Mouse (Mus musculus) gastrocnemius, postnatal 25 days (tissue): ENCODE measurements around the gene Dcps. TPM values are rescaled to one million over a fixed set of nuclear protein-coding genes. Genes with fewer than 3 reads are reported as not detected.

Source experiments
- DNase-seq: peaks from one replicate; pipeline ENCODE4 v3.0.0; 2022
- long read RNA-seq, 2 experiments: library from polyadenylated mRNA; stranded (forward); transcript quantifications; one replicate each; pipeline ENCODE4 v2.0.0; 2021
- total RNA-seq, 2 experiments: library from RNA; stranded (reverse); gene quantifications; 1 replicate in 1 of 2; 2 replicates in 1 of 2; pipeline ENCODE4 v1.2.3; 2021

Gene Dcps
- 1 to 10 TPM; 5.9 to 6.7 TPM for total RNA-seq
- long read RNA-seq, experiment 1, transcript Dcps-201 (6 exons, 1,274 nt): major isoform, 12 of 17 reads
- long read RNA-seq, experiment 1, partial matches to known transcripts: 0 of 17 reads
- long read RNA-seq, experiment 1, other reads (novel, unspliced or antisense): 5 of 17 reads
- long read RNA-seq, experiment 2, transcript Dcps-201 (6 exons, 1,274 nt): major isoform, 12 of 13 reads
- long read RNA-seq, experiment 2, partial matches to known transcripts: 0 of 13 reads
- long read RNA-seq, experiment 2, other reads (novel, unspliced or antisense): 1 of 13 reads

DNA sequence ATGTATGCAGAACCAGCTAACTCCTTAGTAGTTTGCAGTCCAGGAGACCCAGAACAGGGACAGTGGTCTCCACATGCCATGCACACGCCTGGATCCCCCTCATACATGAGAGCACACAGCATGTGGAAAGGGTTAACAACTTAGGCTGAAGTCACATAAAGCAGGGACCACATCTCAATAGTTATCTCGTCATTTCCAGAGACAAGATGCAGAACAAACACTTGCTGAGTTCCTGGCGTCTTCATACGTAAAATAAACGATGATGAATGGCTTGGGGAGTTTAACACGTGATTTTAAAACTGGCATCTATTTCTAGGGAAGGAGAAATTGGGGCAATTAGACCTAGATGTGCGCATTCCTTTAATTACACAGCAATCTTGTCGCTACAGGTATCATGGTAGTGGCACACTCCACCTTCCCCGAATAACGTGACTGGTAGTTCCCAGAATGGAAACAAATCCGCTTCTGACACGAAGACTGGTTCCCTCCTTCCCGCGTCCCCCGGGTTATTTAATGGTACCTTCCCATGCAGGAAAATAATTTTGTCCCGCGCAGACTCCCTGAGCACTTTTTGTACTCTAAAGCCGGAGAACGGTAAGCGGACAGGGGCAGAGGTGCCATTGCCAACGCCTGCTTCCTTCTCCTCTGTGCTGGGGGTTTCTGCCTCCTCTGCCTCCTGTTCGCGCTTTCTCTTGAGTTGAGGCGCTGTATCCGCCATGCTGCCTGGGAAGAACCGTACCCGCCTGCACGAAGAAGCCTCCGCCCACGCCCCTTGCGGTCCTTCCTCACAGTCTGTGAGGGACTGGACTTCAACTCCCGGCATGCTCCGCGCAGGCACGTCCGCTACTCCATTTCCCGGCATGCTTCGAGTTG lies at the start of gene Dcps:
Dcps (minus strand) TSS at position 811 of the 873 bp plus-strand sequence.
- peak; percentile 91 for DNase-seq

DNA sequence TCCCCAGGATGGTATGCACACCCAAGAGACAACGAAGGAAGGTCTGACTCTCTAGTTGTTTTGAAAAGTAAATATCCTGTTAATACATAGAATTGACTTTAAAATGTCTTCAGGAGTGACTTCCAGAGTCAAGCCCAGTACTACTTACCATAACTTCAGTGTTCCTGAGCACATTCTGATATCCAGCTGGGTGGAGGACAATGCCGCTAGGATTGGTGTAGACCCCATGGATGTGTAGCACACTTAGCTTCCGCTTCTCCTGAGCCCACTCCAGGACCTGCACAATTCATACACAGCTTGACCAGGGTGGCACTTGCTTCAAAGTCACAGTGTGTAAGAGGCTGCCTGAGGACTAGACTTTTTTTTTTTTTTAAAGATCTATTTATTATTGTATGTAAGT lies 47.6 kb upstream of the Dcps start:
- no peak for DNase-seq

DNA sequence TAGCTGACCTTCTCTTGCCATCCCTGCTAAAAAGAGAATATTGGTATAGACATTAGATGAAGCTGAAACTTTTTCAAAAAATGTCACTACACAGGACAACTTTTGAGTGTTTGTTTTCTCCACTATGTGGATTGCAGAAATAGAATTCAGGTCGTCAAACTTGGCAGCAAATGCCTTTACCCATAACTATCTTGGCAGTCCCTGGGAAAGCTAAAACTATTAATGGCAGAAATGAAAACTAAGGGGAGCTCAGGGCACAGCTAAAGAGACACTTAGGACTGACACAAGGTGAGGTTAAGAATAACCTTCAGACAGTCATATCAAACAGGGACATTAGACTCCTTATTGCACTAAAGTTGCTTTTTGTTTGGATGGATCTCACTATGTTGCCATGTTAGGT lies 42.1 kb upstream of the Dcps start:
- no peak for DNase-seq

DNA sequence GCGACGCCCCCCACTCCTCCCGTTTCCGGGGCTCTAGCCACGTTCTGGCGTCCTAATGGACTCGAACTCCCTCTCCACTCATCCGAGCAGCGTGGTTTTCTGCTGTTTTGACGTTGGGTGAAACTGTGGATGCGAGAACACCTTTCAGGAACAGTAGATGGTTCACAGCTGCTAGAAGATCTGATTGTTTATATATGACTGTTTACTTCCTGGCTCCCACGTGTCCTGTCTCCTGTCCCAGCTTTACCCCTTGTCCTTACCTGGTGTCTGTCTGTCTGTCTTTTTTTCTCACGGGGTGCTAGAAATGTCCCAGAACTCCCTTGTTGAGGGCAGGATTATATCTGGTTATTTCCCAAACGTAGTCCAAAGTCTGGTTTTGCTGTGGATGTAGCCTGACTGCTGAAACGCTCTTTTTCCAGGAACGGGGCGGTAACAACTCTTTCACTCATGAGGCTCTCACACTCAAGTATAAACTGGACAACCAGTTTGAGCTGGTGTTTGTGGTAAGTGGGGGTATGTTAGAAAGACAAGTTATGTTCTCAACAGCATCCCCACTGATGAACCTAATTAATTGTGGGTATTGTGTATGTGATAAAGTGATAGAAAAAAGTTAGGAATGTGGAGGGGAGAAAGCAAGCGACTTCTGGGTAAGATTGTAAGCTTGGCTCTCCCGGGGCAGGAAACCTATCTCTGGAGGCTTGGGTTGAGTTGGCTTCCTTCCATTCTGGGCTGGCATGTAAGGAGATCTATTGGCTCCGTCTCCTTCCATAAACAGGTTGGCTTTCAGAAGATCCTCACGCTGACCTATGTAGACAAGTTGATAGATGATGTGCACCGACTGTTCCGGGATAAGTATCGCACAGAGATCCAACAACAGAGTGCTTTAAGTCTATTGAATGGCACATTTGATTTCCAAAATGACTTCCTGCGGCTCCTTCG lies 36.0 kb upstream of the Dcps start:
- peak; percentile 55 for DNase-seq

DNA sequence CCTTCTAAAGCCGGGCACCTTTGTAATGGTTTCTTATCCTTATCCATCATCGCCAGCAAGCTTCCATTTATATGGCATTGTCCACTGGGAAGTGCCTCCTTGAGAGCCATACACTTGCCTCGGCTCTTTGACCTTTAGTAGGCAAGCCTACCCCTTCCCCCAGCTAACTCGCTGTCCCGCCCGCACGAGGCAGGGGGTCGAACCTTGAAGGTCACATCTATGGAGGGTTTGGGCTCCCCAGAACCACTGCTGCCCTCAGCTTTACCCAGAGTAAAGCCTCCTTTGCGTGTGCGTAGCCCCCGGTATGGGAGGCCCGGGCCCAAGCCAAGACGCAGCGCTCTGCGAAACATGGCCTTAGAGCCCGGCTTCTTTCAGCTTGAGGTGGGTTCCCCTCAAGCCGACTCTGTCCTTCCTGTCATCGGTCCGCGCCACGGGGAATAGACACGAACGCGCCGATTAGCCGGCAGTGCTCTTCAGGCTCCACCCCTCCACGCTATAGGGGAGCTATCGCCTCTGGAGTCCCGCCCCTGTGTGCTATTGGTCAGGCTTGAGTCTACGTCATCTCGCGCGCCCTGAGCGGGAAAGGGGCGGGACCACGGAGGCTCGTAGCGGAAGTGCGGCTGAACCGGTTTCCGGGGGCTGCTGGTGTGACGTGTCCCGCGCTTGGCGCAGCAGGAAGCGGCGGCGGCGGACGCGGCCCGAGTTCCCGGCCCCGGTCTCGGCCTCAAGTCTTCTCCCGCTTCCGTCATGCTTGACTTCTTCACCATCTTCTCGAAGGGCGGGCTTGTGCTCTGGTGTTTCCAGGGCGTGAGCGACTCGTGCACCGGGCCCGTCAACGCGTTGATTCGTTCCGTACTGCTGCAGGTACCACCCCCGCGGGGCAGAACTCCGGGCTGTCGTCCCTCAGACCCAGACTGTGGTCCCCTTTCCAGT lies 34.9 kb upstream of the Dcps start, which contains the start of gene Foxred1:
Foxred1 (minus strand) TSS at position 514 of the 933 bp plus-strand sequence.
- peak; percentile 99 for DNase-seq

DNA sequence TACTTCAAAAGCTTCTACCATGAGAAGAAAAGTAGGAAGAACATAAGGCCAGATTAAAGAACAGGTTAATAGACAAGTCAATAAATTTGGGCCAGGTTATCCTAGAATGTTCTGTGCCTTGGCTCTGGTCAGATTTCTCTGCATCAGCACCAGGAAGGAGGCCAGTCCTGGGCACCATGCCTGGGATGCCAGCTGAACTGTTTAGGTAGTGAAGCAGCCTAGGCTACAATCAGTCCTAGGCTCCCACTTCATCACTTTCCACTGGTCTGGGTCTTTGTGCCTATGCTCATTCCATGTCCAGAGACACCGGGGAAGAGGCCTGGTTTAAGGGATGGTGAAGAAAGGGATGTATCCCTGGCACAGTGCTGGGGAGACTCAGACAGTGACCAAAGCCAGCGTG lies 28.6 kb upstream of the Dcps start:
- peak; percentile 79 for DNase-seq

DNA sequence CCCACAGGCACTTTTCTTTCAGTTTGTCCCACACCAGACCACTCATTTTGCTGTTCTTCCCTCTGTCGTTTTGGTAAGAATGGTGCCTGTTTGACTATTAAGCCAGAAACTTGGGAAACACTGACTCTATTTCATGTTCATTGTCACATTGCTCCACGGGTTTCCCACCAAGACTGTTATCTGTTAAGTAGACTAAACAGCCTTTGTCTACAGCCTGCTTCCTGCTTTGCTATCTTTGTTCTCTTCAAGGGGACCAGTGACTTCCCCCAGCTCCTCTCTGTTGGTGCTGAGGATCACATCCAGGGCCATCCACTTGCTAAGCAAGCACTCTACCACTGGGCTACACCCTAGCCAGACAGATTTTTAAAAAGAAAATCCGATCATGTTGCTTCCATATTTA lies 27.7 kb upstream of the Dcps start:
- no peak for DNase-seq

DNA sequence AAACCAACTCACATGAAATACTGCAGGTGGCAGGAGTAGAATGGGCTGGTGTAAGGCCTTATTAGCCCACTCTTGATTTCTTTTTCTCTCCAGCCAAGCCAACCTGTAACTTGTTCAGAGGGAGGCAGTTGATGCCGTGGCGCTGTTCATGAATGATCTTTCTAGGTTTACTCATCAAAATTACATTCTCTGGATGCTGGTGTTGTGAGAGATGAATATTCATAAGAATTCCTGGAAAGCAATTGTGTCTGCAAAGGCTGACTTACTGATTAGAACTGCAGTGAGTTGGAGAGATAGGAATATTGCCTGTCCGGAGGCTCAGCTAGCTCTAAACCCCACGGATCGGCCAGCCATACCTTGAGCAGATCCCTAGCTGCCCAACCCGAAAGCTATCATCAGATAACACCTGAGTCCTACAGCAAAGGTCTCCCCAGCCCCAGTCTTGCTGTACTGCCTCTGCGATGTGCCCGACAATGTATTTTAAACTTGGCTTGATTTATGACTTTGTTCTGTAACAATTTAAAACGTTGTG lies 24.7 kb upstream of the Dcps start:
- DNase-seq: no peak

DNA sequence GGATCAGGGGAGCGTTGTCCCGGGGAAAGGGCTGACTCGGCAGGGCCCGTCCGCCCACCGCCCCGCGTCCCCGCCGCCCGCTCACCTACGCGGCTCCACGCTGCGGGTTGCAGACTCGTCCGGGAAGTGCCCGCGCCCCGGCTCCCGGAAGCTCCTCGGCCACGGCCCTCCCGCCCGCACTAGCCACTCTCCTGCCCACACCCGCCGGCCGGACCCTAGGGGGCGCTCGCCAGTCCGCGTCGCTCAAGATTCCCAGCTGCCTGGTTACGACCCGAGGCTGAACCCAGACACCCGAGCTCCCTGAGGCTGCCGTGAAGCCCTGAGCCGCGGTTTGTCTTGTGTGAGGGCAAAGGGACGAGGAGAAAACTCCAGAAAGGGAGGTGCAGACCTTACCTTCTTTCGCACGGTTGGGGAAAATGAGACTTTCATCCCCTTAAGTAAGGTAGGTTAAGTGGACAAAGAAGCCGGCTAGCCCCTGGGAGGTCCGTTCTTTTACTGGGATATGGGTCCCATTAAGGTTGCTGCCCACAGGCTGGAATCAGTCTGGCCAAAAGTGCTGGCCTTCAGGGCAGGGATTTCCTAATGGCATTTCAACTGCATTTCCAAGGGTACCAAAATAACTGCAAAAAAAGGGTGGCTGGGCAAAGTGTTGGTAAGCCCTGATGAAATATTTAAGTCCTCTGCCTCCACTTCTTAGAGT lies 24.1 kb upstream of the Dcps start, which contains the start of the genes Srpr and Tirap:
Srpr (plus strand) TSS at position 404 of the 700 bp plus-strand sequence.
Tirap (minus strand) TSS at position 520 of the 700 bp plus-strand sequence.
- DNase-seq: peak; percentile 91

DNA sequence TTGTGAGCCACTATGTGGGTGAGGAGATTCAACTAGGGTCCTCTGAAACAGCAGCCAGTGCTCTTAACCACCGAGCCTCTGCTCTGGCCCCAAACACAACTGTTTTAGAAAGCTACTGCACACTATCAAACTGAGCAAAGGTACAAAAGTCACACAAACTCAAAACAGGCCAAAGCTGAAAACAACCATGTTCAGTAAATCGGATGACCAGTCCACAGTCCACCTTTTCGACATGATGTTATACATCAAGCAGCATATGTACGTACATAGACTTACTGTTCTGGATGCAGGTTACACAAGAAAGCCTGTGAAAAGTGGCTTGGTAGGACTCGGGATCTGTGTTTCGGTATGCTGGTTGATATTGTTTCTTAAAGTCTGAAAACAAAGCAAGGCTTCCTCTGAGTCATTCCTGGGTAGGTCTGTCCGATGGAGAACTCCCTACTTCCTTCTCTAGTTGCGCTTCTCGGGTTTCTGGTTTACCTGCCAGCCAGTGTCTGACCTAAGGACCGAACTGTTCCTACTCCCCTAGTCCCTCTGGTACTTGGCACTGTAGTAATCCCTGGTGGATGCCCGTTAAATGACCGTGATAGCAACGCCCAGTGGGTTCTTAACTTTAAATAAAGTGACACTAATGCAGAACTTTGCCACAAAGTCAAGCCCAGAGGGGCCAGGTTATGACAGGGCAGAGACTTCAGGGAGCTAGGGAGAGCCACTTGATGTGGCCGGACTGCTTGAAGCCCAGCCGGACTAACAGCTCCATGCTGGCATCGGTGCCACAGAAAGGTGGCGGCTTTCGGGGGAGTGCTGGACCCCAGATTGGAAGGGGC lies 23.3 kb upstream of the Dcps start:
- DNase-seq: no peak

DNA sequence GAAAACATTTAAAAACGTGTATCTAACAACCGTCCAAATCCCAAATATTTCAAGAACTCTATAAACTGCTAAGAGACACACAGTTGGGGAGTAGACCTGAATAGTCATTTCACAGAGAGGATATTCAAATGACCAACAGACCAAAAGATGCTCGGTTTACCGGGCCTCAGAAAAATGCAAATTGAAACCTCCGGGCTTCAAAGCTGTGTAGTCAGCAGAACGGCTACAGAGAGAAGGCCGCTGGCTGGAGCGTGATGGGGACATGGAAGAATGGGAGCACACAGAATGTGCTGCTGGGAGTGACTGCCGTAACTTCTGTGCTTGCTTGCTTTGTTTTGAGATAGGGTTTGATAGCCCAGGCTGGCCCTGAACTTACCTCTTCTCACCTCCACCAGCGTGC lies 22.5 kb upstream of the Dcps start:
- DNase-seq: no peak

DNA sequence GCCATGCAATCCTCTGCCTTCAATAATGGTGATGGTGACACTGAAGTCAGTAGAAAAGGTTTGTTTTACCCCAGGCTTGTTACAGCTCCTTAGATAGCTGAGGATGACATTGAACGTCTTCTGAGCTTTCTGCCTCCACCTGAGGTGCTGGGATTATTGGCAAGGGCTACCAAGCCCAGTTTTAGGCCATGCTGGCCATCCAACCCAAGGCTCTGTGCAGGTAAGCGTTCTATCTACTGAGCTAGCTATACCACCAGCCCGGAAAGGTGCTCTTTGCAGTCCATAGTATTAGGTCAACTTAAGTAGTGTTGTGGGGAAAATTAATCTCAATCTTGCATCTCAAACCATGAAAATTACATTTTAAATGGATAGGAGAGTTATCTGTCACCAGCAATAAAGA lies 21.8 kb upstream of the Dcps start:
- no peak for DNase-seq

DNA sequence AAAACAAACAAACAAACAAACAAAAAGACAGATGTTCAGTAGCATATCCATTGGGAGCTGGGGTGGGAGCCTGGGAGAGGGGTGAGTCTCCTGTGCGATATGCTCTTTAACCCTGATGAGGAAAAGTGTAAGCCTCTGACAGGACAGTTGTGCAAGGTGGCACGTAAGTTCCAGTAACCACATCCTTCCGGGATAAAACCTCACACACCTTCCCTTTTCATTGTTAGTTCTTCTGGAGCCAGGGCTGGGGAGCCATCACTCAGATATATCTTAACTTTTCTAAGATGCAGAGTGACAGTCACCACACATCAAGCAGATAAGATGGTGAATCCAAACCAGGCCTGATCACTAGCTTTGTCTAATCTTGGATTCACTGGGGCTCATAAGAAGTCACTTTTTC lies 18.2 kb upstream of the Dcps start:
- no peak for DNase-seq

DNA sequence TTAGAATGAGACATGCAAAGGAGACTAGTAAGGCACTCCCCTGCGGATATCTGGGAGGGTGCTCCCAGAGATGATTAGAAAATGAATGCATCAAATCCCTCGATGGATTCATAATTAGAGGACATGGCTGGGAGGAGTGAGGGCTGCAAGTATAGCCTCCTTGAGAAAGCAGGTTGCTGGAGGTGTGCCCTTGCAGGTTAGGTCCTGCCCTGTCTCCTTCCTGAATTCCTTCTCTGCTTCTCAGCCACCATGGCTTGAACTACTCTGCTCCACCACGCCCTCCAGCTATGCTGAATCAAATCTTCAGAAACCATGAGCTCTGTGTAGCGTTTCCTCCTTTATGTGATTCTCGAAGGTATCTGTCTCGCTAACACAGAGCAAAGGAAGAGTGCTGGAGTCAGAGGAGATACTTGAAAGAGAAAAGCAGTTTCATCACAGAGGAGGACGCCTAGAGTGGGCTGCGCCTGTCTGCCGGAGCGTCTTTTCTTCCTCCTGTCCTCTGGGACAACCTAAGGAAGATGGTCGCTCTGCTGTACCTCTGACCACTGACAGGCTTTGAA lies 17.2 kb upstream of the Dcps start:
- no peak for DNase-seq

DNA sequence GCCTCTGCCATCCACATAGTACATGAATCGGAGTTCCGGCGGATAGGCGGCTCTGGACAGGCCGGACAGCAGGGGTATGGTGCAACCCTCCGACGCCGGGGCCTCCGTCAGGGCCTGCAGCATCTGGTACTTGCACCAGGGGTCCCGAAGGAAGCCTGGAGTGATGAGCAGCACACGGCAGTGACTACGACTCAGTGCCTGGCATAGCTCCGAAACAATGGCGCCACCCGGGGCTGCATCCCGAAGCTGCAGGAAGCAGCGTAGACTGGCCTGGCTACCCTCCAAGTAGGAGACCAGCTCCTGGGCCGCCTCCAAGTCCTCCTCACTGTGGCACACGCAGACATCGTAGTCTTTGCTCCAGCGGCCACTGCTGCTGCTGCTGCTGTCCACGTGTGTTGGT lies 12.8 kb upstream of the Dcps start:
- DNase-seq: no peak

DNA sequence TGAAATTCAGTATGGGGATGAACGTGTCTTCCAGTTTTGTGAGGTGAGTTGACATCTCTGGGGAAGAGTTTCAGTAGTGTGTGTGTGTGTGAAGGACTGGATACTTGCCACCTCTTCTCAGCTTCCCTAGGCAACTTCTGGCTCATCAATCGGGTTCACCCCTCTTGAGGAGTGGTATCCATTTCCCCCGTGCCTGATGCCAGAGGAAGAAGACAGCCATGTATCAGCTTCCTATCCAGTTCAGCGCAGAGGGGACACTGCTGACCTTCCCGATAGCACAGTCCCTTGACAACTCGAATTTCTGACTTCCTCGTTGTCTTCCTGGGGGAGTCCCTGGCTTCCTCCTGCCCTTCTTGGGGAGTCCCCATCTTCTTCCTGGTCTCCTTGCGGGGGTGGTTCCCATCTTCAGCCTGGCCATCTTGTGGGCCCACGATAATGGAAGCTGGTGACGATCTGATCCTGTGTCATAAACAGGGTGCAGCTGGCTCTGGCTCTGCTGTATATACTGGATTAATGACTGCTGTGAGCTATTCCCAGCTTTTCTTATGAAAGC lies 11.6 kb upstream of the Dcps start:
- DNase-seq: no peak

DNA sequence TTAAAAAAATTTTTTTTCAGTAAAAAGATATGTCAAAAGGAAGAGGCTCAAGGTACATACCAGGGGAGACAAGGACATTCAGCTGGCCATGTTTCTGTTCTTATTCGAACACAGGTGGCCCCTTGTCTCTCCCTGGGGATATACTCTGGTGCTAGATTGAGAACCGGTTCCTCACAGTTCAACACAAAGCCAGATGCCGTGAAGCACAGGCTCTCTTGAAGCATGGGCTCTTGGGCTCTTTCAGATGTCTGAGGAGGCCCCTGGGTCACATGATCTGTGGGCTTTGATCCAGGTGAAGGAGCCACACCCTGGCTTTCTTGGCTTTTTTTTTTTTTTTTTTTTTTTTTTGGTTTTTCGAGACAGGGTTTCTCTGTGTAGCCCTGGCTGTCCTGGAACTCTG lies 10.6 kb upstream of the Dcps start:
- no peak for DNase-seq

DNA sequence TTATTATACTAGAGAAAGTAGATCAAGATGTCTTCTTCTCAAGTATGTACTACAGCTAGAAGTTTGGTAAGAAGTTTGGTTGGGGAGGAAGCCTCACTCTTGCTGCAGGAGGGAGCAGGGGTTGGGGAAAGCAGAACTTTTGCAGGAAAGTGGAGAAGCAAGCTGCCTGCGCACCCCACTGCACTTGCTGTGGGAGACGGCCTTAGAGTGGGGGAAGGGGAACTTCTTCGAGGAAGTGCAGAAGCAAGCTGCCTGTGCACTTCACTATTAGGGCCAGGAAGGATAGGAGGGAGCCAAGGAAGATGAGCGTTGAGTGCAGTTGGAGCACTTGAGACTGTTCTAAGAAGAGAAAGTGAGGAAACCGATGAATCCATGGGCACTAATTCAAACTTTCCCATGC lies 7.5 kb upstream of the Dcps start:
- no peak for DNase-seq

DNA sequence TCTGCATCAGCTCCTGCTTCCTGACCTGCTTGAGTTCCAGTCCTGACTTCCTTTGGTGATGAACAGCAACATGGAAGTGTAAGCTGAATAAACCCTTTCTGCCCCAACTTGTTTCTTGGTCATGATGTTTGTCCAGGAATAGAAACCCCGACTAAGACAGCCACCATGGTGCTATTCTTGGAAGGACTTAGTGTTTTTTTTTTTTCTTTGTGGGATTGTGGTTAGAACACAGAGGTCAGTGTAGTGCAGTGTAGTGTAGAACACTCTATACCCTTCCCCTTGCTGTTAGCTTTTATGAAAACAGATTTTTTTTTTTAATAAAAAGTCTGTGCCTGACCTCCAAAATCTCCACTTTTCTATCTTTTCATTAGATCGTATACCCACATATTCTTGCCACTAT lies 7.0 kb upstream of the Dcps start:
- no peak for DNase-seq
